Mouse (Mus musculus): ENCODE measurements at regions not wholly inside any gene's neighbourhood (a gene's known extent, or its start where the extent isn't known, plus 50 kb on each side); places are given as distances from the start of the nearest gene placed in this dataset.

DNA sequence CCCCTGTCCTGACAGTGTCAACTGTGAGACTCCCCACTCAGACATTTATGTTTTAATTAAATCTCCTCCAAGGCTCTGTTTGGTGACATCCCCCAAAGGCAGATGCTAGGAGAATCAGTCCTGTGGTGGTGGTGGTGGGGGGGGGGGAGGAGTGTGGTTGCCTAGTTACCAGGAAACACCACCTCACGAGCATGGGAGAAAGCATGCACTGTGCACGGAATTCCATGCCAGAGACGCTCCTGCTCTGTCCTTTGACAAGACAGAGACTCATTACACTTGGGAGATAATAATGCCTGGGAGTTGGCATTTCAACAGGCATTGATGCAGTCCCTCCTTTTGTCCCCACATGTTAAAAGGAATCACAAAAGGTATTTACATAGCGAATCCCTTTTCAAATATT, 240.6 kb downstream of the Cbln1 start:
- TF ChIP-seq CTCF (IDR thresholded peaks at IDR 0.05; ENCODE audit: low read depth, low read length), result no peak
- no peak for TF ChIP-seq POLR2A (IDR thresholded peaks at IDR 0.05; ENCODE audit: extremely low read depth, insufficient read depth, low read length)
